Mouse (Mus musculus): ENCODE results near the gene Maged1. TPM values are rescaled to one million over a fixed set of nuclear protein-coding genes. Genes with fewer than 3 reads are reported as not detected.
"Not testable (repeated sequence)": the region's sequence is repeated elsewhere in the genome, so short reads cannot be mapped to it uniquely, and the experiment has no call there.

Gene Maged1
- polyA plus RNA-seq, 1 experiment from 2014 or later: 738 TPM

DNA sequence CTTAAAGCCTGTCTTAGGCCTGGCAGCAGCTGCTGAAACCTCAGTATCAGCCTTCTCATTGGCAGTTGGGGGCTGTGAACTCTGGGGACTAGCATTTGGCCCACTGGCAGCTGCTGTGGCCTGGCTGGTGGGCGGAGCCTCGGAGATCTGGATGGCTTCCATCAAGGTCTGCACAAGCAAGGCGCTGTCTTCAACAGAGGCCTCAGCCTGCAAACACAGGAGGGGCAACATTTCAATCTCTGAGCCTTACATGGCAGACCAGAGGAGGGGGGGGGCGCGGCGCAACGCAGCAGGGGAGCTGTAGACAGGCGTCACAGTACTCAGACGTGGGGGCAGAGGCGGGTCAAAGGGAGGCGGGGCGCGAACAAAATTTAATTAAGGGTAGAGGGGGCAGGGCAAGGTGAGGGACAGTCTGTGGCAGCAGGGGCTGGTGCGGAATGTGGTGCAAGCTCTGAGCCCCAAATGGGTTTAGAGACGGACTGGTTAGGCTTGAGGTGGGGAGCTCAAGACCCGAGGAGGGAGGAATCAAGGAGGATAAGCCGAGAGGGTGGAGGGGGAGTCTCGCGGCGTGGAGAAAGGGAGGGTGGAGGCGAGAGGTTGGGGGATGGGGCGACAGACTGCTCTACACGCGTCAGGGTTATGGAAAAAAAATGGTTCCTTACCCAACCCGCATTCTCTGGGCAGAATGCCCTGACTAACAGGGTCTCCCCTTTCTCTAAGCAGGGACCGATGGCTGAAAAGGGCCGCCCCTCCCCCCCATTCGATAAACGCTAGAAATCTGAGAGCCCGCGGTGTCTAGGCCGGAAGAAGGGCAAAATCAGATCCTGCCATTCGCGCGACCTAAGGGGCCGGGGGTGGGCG lies 1.4 kb downstream of the Maged1 start:
- Histone ChIP-seq H3K4me2 (peak overlapping the region; percentile 47), H3K9ac (ENCODE audit: low read length) (peak overlapping the region; percentile 81), H3K4me3 (ENCODE audit: low read depth, low read length) (peak overlapping the region; percentile 61), H3K27me3 (ENCODE audit: control insufficient read depth, insufficient read depth, low read length) (no peaks in the 10 kb centered on the region), H3K36me3 (ENCODE audit: control insufficient read depth, insufficient read depth, low read length) (peaks cover 3% of the 10 kb centered on the region; the same call in 1 of the 2 replicates), H3K4me1 (ENCODE audit: control insufficient read depth, insufficient read depth, low read length) (peaks cover 15% of the 10 kb centered on the region), H3K9me3 (ENCODE audit: control insufficient read depth, low read length) (no peaks in the 10 kb centered on the region), H3K27ac (ENCODE audit: low read depth, low read length) (peak overlapping the region; percentile 82)
- ATAC-seq (ENCODE audit: low FRiP score) (peak; percentile 52), DNase-seq (ENCODE audit: low spot score, missing footprints) (peak; percentile 93)
- 18% methylated on average over 35 of the region's 37 CpGs for WGBS

- ATAC-seq (ENCODE audit: low FRiP score): no peak
- H3K4me3 ChIP-seq (ENCODE audit: low read depth, low read length): no peak overlapping the region
- no peak overlapping the region for H3K9ac ChIP-seq (ENCODE audit: low read length)
- H3K27me3 ChIP-seq (ENCODE audit: control insufficient read depth, insufficient read depth, low read length): no peaks in the 10 kb centered on the region
- no peak overlapping the region for H3K4me2 ChIP-seq
- no peaks in the 10 kb centered on the region for H3K9me3 ChIP-seq (ENCODE audit: control insufficient read depth, low read length)
- H3K4me1 ChIP-seq (ENCODE audit: control insufficient read depth, insufficient read depth, low read length): no peaks in the 10 kb centered on the region
- no peak overlapping the region for H3K27ac ChIP-seq (ENCODE audit: low read depth, low read length)
- DNase-seq (ENCODE audit: low spot score, missing footprints): no peak
- peaks cover 3% of the 10 kb centered on the region; the same call in 1 of the 2 replicates for H3K36me3 ChIP-seq (ENCODE audit: control insufficient read depth, insufficient read depth, low read length)
- WGBS: 67% methylated on average over 2 of the region's 2 CpGs
These were observed 7.6 kb downstream of the Maged1 start for GRCm38 (mm10) chrX:94534346-94534745.

DNA sequence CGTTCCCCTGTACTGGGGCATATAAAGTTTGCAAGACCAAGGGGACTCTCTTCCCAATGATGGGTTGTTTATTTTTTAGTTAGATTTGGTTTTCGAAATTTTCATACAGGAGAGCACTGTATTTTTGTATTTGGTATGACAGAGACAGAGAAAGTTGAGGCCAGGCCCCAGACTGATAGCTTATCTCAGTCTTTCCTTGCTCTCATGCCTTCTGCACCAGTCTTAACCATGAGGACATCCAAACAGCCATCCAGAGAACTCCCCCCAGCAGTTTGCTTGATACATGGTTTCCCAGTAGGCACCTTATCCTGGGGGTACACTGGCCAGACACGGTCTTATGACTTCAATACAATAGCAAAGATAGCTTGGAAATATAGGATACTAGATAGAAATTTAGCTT lies 11.6 kb downstream of the Maged1 start:
- H3K4me3 ChIP-seq (ENCODE audit: low read depth, low read length): no peak overlapping the region
- ATAC-seq (ENCODE audit: low FRiP score) (no peak), DNase-seq (ENCODE audit: low spot score, missing footprints) (no peak)
- no peak overlapping the region for H3K9ac ChIP-seq (ENCODE audit: low read length)
- no peaks in the 10 kb centered on the region for H3K36me3 ChIP-seq (ENCODE audit: control insufficient read depth, insufficient read depth, low read length)
- H3K27me3 ChIP-seq (ENCODE audit: control insufficient read depth, insufficient read depth, low read length): no peaks in the 10 kb centered on the region
- WGBS: 80% methylated on average over 3 of the region's 3 CpGs
- no peak overlapping the region for H3K27ac ChIP-seq (ENCODE audit: low read depth, low read length)
- no peaks in the 10 kb centered on the region for H3K9me3 ChIP-seq (ENCODE audit: control insufficient read depth, low read length)
- H3K4me1 ChIP-seq (ENCODE audit: control insufficient read depth, insufficient read depth, low read length): no peaks in the 10 kb centered on the region
- no peak overlapping the region for H3K4me2 ChIP-seq

- no peaks in the 10 kb centered on the region for H3K9me3 ChIP-seq (ENCODE audit: control insufficient read depth, low read length)
- H3K9ac ChIP-seq (ENCODE audit: low read length): no peak overlapping the region
- H3K36me3 ChIP-seq (ENCODE audit: control insufficient read depth, insufficient read depth, low read length): no peaks in the 10 kb centered on the region
- H3K4me2 ChIP-seq: no peak overlapping the region
- DNase-seq (ENCODE audit: low spot score, missing footprints): no peak
- H3K27ac ChIP-seq (ENCODE audit: low read depth, low read length): no peak overlapping the region
- WGBS: 77% methylated on average over 3 of the region's 3 CpGs
- H3K4me1 ChIP-seq (ENCODE audit: control insufficient read depth, insufficient read depth, low read length): no peaks in the 10 kb centered on the region
- ATAC-seq (ENCODE audit: low FRiP score): no peak
- H3K27me3 ChIP-seq (ENCODE audit: control insufficient read depth, insufficient read depth, low read length): no peaks in the 10 kb centered on the region
- H3K4me3 ChIP-seq (ENCODE audit: low read depth, low read length): no peak overlapping the region
These were observed 19.8 kb downstream of the Maged1 start for GRCm38 (mm10) chrX:94522166-94522565.

DNA sequence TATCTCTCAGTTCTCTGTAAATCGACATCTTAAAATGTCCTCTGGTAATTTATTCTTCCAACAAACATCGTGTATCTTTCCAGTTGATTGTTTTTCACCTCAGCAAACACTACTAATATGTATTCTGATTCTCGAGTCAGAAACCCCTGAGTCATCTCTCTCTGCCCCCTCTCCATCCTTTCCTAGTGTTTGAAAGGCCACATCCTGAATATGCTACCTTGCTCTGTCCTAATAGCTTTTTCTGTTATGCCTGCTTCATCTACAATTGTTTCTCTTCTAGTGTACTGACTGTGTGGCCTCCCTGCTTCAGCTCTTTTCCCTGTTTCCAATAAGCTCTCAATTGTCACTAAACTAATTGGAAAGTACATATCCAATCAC lies 33.5 kb downstream of the Maged1 start:
- ATAC-seq (ENCODE audit: low FRiP score) (0 out of 2 replicates have a peak, but pooled peaks have one; percentile 24), DNase-seq (ENCODE audit: low spot score, missing footprints) (no peak)
- Histone ChIP-seq H3K27ac (ENCODE audit: low read depth, low read length) (no peak overlapping the region), H3K4me2 (no peak overlapping the region), H3K9ac (ENCODE audit: low read length) (no peak overlapping the region), H3K36me3 (ENCODE audit: control insufficient read depth, insufficient read depth, low read length) (no peaks in the 10 kb centered on the region), H3K27me3 (ENCODE audit: control insufficient read depth, insufficient read depth, low read length) (peaks cover 2% of the 10 kb centered on the region; the same call in 1 of the 2 replicates), H3K9me3 (ENCODE audit: control insufficient read depth, low read length) (no peaks in the 10 kb centered on the region), H3K4me3 (ENCODE audit: low read depth, low read length) (no peak overlapping the region), H3K4me1 (ENCODE audit: control insufficient read depth, insufficient read depth, low read length) (0 out of 2 replicates have a peak, but pooled peaks cover 2% of the 10 kb centered on the region)
- WGBS: 66% methylated on average over 3 of the region's 3 CpGs

- H3K4me2 ChIP-seq; H3K9me3 ChIP-seq (ENCODE audit: control insufficient read depth, low read length); DNase-seq (ENCODE audit: low spot score, missing footprints); H3K27me3 ChIP-seq (ENCODE audit: control insufficient read depth, insufficient read depth, low read length); H3K4me1 ChIP-seq (ENCODE audit: control insufficient read depth, insufficient read depth, low read length); H3K27ac ChIP-seq (ENCODE audit: low read depth, low read length); H3K4me3 ChIP-seq (ENCODE audit: low read depth, low read length); H3K36me3 ChIP-seq (ENCODE audit: control insufficient read depth, insufficient read depth, low read length); H3K9ac ChIP-seq (ENCODE audit: low read length): not testable (repeated sequence)
- peak; percentile 91 for ATAC-seq (ENCODE audit: low FRiP score)
- 46% methylated on average over 6 of the region's 14 CpGs for WGBS
These were observed 34.1 kb downstream of the Maged1 start for GRCm38 (mm10) chrX:94507698-94508441.

- WGBS: 88% methylated on average over 2 of the region's 2 CpGs
- Histone ChIP-seq H3K4me3 (ENCODE audit: low read depth, low read length) (no peak overlapping the region), H3K9me3 (ENCODE audit: control insufficient read depth, low read length) (no peaks in the 10 kb centered on the region), H3K4me1 (ENCODE audit: control insufficient read depth, insufficient read depth, low read length) (no peaks in the 10 kb centered on the region), H3K4me2 (no peak overlapping the region), H3K9ac (ENCODE audit: low read length) (no peak overlapping the region), H3K27me3 (ENCODE audit: control insufficient read depth, insufficient read depth, low read length) (peaks cover 3% of the 10 kb centered on the region; the same call in 1 of the 2 replicates), H3K36me3 (ENCODE audit: control insufficient read depth, insufficient read depth, low read length) (no peaks in the 10 kb centered on the region), H3K27ac (ENCODE audit: low read depth, low read length) (no peak overlapping the region)
- ATAC-seq (ENCODE audit: low FRiP score) (no peak), DNase-seq (ENCODE audit: low spot score, missing footprints) (no peak)
These were observed 55.7 kb downstream of the Maged1 start for GRCm38 (mm10) chrX:94486001-94486792.
